Mouse (Mus musculus) cortical plate, adult 2 months (tissue): ENCODE measurements at regions not wholly inside any gene's neighbourhood (a gene's known extent, or its start where the extent isn't known, plus 50 kb on each side); places are given as distances from the start of the nearest gene placed in this dataset.

Experiments
- CTCF ChIP-seq: fragments of 200-500 bp; IDR thresholded peaks from 2 replicates; pipeline ENCODE4 v1.5.1; 2011; ENCODE audit warnings: mild to moderate bottlenecking, control low read depth, low read length; ENCODE audit not compliant: insufficient read depth; ENCODE audit errors: extremely low read depth
- POLR2A ChIP-seq: fragments of 200-500 bp; IDR thresholded peaks from 2 replicates; pipeline ENCODE4 v1.6.1; 2011; ENCODE audit warnings: mild to moderate bottlenecking, low read length, control low read depth; ENCODE audit not compliant: insufficient read depth; ENCODE audit errors: extremely low read depth

- TF ChIP-seq CTCF (no peak), POLR2A (peak; percentile 67)
Measured at GRCm38 (mm10) chr16:31508981-31509380, 86.9 kb downstream of the Bdh1 start.
